ENCODE assay signal across 13 mouse cellular contexts in the genomic region with DNA sequence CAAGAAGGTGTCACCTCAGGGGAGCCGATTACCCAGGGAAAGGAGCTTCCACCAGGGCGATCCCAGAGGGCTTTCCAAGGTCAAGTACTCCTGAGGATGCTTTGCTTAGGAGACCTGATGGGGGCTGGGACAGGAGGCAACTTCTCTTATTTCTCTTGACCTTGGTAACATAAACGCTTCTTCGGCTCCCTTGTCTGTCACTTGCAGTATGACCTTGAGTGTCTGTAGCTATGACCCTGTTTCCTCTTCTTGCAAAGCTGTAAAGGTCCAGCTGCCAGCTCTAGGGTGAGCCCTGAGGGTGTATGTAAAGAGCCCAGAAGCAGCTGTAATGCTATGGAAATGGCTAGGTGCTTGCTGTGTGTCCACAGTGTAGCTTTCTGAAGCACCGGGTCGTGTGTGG. TPM values are rescaled to one million over a fixed set of nuclear protein-coding genes. Genes with fewer than 3 reads are reported as not detected.
A peak's percentile ranks its signal among the peaks of the same experiment; 100 is the strongest.
DNase-seq lines count a peak whose midpoint lies in the region; ATAC-seq and TF ChIP-seq lines count a peak whose summit lies in the region.
"Had no signal": no experiment of that assay in that cellular context is flagged by ENCODE, and none has a peak within 500 bp of the region (broad histone marks: within the 10 kb centered on the region; RNA-seq: fewer than 3 reads in every experiment).

No protein-coding gene starts in this region.

- H3K4me2 ChIP-seq in heart, embryonic 13.5 days = peak overlapping the region; percentile 85
- peak overlapping the region; percentile 71 for H3K4me2 ChIP-seq in lung, embryonic 14.5 days
- H3K4me2 ChIP-seq in limb, embryonic 13.5 days (replicated peaks) = peak overlapping the region; percentile 90

- TF ChIP-seq POLR2A in cerebellum, adult 2 months (IDR thresholded peaks at IDR 0.05; ENCODE audit: borderline replicate concordance, insufficient read depth, low read length) = no peak

- no peak for ATAC-seq in heart, embryonic 13.5 days (ENCODE audit: extremely low read depth, insufficient number of reproducible peaks, low FRiP score, low TSS enrichment)
- ATAC-seq in lung, embryonic 14.5 days (ENCODE audit: insufficient read depth) = no peak
- ATAC-seq in G1E (ENCODE audit: extremely low read depth, insufficient number of reproducible peaks, low FRiP score, poor library complexity, severe bottlenecking) = no peak
- ATAC-seq in limb, embryonic 13.5 days (ENCODE audit: low FRiP score, low read depth) = no peak
- ATAC-seq: activated CD4-positive, CD25-positive, alpha-beta regulatory T cell, adult 4 months; hindbrain, postnatal 0 days had no signal

- intact Hi-C loops in heart, postnatal 10 days (cut with DNase I) = loop anchor here (5.0 kb wide), 1 partner anchor 60 kb away; no protein-coding TSS in a partner anchor

- no peaks in the 10 kb centered on the region for H3K9me3 ChIP-seq in heart, embryonic 13.5 days
- H3K9me3 ChIP-seq in lung, embryonic 14.5 days (ENCODE audit: low read depth, low read length) = no peaks in the 10 kb centered on the region
- peaks cover 2% of the 10 kb centered on the region; the same call in 1 of the 2 replicates for H3K9me3 ChIP-seq in G1E (replicated peaks)
- H3K9me3 ChIP-seq in limb, embryonic 13.5 days = no peaks in the 10 kb centered on the region

- peaks cover 48% of the 10 kb centered on the region for H3K4me1 ChIP-seq in heart, embryonic 13.5 days
- peaks cover 20% of the 10 kb centered on the region for H3K4me1 ChIP-seq in lung, embryonic 14.5 days (ENCODE audit: insufficient read depth)
- H3K4me1 ChIP-seq in G1E (ENCODE audit: insufficient read depth, low read depth, low read length) = peaks cover 62% of the 10 kb centered on the region
- peaks cover 32% of the 10 kb centered on the region for H3K4me1 ChIP-seq in limb, embryonic 13.5 days
- peaks cover 5% of the 10 kb centered on the region; the same call in 1 of the 2 replicates for H3K4me1 ChIP-seq in cerebellum, adult 2 months (ENCODE audit: control insufficient read depth, insufficient read depth, low read length)

- WGBS in heart, embryonic 13.5 days = 63% methylated on average over 6 of the region's 6 CpGs
- 54% methylated on average over 6 of the region's 6 CpGs for WGBS in lung, embryonic 14.5 days
- 79% methylated on average over 6 of the region's 6 CpGs for WGBS in limb, embryonic 13.5 days
- WGBS in cerebellum, adult 2 months = 84% methylated on average over 6 of the region's 6 CpGs

- no peak for DNase-seq in heart, postnatal 10 days
- no peak for DNase-seq in lung, embryonic 14.5 days
- DNase-seq in lung, postnatal 25 days (ENCODE audit: low spot score) = no peak
- no peak for DNase-seq in G1E (ENCODE audit: low spot score)
- no peak for DNase-seq in cerebellum, postnatal 36 days
- no peak for DNase-seq in cerebellum, adult 2 months
- DNase-seq: layer of hippocampus, postnatal 36 days; lung, postnatal 14 days; right cerebral cortex, postnatal 14 days had no signal

- H3K4me3 ChIP-seq in heart, embryonic 13.5 days = peak overlapping the region; percentile 86; the same call in 1 of the 2 replicates
- no peak overlapping the region for H3K4me3 ChIP-seq in lung, embryonic 14.5 days (ENCODE audit: low read depth, low read length)
- H3K4me3 ChIP-seq in G1E (ENCODE audit: low read depth, low read length) = peak overlapping the region; percentile 84; the same call in 1 of the 2 replicates
- no peak overlapping the region for H3K4me3 ChIP-seq in limb, embryonic 13.5 days
- H3K4me3 ChIP-seq in cerebellum, adult 2 months (replicated peaks; ENCODE audit: insufficient read depth, low read depth, low read length) = no peak overlapping the region

- peak overlapping the region; percentile 98 for H3K27ac ChIP-seq in heart, embryonic 13.5 days (replicated peaks)
- H3K27ac ChIP-seq in lung, embryonic 14.5 days (ENCODE audit: low read depth) = no peak overlapping the region
- H3K27ac ChIP-seq in limb, embryonic 13.5 days = no peak overlapping the region
- no peak overlapping the region for H3K27ac ChIP-seq in cerebellum, adult 2 months (ENCODE audit: insufficient read depth, low read length)
- H3K27ac ChIP-seq: hindbrain, postnatal 0 days had no signal

- peak overlapping the region; percentile 100; the same call in 1 of the 2 replicates for H3K9ac ChIP-seq in heart, embryonic 13.5 days
- H3K9ac ChIP-seq in lung, embryonic 14.5 days = no peak overlapping the region
- H3K9ac ChIP-seq in limb, embryonic 13.5 days = no peak overlapping the region

- no peaks in the 10 kb centered on the region for H3K36me3 ChIP-seq in heart, embryonic 13.5 days
- H3K36me3 ChIP-seq in lung, embryonic 14.5 days (ENCODE audit: insufficient read depth) = no peaks in the 10 kb centered on the region
- H3K36me3 ChIP-seq in G1E (replicated peaks) = peaks cover 17% of the 10 kb centered on the region
- peaks cover 5% of the 10 kb centered on the region; the same call in 1 of the 2 replicates for H3K36me3 ChIP-seq in limb, embryonic 13.5 days

- H3K27me3 ChIP-seq in heart, embryonic 13.5 days (replicated peaks) = no peaks in the 10 kb centered on the region
- H3K27me3 ChIP-seq in lung, embryonic 14.5 days (ENCODE audit: insufficient read depth, low read length) = no peaks in the 10 kb centered on the region
- peaks cover 12% of the 10 kb centered on the region for H3K27me3 ChIP-seq in G1E (ENCODE audit: insufficient read depth, low read length)
- H3K27me3 ChIP-seq in limb, embryonic 13.5 days = no peaks in the 10 kb centered on the region
- no peaks in the 10 kb centered on the region for H3K27me3 ChIP-seq in cerebellum, adult 2 months (ENCODE audit: control insufficient read depth, insufficient read depth, low read length)

- TF ChIP-seq CTCF in lung, embryonic 14.5 days (IDR thresholded peaks at IDR 0.05; ENCODE audit: low read depth) = no peak
- no peak for TF ChIP-seq CTCF in G1E (IDR thresholded peaks at IDR 0.05; ENCODE audit: low read depth, low read length)
- no peak for TF ChIP-seq CTCF in cerebellum, adult 2 months (IDR thresholded peaks at IDR 0.05; ENCODE audit: borderline replicate concordance, insufficient read depth, low read depth, low read length)

RNA-seq across cellular contexts. Expression of gene Prdm11, which starts 1.1 kb away (rescaled TPM):
- polyA plus RNA-seq in heart, embryonic 13.5 days (2015; fragmentation: Nextera tagmentation; extraction: Ambion mirVana) = 2.8 and 3.6 TPM in 2 replicates
- total RNA-seq in heart, postnatal 10 days (2021) = 10 to 100 TPM; 20.9 to 21.8 TPM
- polyA plus RNA-seq in lung, embryonic 14.5 days (2014; fragmentation: Nextera tagmentation; extraction: Ambion mirVana) = 4.4 and 4.8 TPM in 2 replicates
- total RNA-seq in G1E (2014; fragmentation: Nextera tagmentation) = 69.1 and 87.1 TPM in 2 replicates
- total RNA-seq in G1E (2017) = 33.8 and 34.4 TPM in 2 replicates
- polyA plus RNA-seq in G1E (2012) = 122 and 125 TPM in 2 replicates
- polyA plus RNA-seq in limb, embryonic 13.5 days (2015; fragmentation: Nextera tagmentation; extraction: Ambion mirVana) = 7.1 and 7.8 TPM in 2 replicates
- 10.3 and 11.3 TPM in 2 replicates for polyA plus RNA-seq in cerebellum, adult 2 months (2012; rRNA removed)

Comparison
In these comparisons a context has a peak if more than half of its experiments do, and no peak if none do; other contexts are left out.
1. H3K4me3 ChIP-seq: peak in heart, embryonic 13.5 days (single experiment) and G1E (single experiment); none in lung, embryonic 14.5 days (single experiment), limb, embryonic 13.5 days (single experiment) and cerebellum, adult 2 months (single experiment).
2. RNA of gene Prdm11, which starts 1.1 kb away (polyA plus RNA-seq): 122 to 125 TPM in G1E; 10.3 to 11.3 TPM in cerebellum, adult 2 months, 7.1 to 7.8 TPM in limb, embryonic 13.5 days, 4.4 to 4.8 TPM in lung, embryonic 14.5 days and 2.8 to 3.6 TPM in heart, embryonic 13.5 days; every median in the first group is over 10 times any median in the second.
3. Peak in every context shown above with its lines, with median percentiles within 50 percentile points of each other: H3K4me2 ChIP-seq.